Mouse (Mus musculus) brain, embryonic 18.5 days (tissue): ENCODE measurements around the gene Actr1a.
A peak's percentile ranks its signal among the peaks of the same experiment; 100 is the strongest.

ENCODE experiments used
- DNase-seq: peaks from one replicate; pipeline ENCODE4 v3.0.0-alpha.2; 2012; ENCODE audit warnings: low read depth, low spot score

The Actr1a gene

GRCm38 (mm10) chr19:46395109-46396009 lies at the start of gene Actr1a:
Actr1a (minus strand) TSS chr19:46395748.
- peak; percentile 98 for DNase-seq

DNA sequence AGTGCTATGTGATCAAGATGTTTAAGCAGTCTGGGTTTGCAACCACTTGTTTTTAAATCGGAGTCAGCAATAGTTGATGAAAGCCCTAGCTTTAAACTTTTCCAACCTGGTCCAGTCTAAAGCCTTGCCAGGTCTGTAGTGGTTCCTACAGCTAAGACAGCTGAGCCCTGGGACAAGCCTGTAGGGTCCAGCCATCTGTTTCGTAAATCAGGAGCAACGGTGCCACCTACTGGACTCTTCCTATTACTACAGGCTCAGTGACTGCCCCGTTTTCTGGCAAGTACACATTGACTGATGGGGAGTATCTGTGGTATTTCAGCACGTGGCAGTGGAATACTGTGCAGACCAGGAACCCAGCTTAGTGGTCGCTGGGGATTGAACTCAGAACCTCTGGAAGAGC lies 48.7 kb upstream of the Actr1a start:
- no peak for DNase-seq

DNA sequence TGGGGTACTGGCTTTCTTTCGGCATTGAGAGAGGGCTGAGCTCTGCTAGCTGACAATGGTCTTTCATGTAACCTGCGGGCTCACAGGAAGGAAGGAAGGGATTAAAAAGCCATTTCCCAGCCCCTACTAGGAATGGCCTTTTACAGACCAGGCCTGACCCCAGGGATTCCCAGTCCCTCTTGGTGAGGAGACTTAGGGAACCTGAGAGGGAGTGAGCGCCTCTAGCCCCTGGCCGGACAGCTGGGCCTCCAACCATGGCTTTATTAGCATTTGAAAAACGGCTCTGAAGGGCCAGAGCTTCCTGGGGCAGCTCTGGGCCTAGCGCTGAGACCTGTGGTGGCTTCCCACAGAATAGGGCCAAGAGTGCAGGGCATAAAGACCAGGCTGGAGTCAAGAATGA lies 48.0 kb upstream of the Actr1a start:
- DNase-seq, result no peak

DNA sequence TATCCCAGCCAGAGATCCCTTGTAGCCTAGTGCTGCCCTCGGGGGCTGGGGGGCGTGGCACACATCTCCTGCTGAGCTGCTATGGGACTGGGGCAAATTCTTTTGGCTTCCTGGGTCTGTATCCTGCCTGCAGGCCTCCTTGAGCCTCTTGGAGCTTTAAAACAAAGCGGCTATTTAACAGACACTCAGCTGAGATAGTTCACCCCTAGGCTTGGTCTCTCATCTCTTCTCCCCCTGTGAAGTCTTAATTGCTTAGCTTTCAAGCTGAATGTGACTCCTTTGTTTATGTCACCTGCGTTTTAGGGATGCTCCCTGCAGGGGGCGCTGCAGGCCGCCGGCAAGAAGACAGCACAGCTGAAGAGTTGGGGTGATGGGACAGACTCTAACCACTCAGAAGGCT lies 39.9 kb upstream of the Actr1a start:
- no peak for DNase-seq

DNA sequence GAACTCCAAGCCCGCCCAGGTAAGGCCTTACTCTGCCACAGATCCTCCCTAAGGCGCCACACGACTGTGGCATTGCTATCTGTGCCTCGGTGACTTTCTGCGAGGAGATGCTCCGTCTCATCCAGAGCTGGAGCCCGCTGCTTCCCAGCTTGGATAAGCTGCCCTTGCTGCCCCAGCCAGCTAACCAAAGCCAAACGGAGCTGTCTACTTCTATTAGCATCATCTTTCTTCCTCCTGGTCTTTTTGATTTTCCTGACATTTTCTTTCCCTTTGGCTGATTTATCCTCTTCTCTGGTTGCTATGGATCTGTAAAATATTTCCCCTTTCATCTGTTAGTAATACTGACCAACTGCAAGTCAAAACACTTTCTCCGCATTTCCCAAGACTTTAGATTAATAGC lies 39.0 kb upstream of the Actr1a start:
- no peak for DNase-seq

GRCm38 (mm10) chr19:46434148-46434547 lies 38.6 kb upstream of the Actr1a start:
- no peak for DNase-seq

- no peak for DNase-seq
Observed at GRCm38 (mm10) chr19:46433712-46434111, 38.2 kb upstream of the Actr1a start.

- DNase-seq, result no peak
Observed at GRCm38 (mm10) chr19:46429250-46429649, 33.7 kb upstream of the Actr1a start.

DNA sequence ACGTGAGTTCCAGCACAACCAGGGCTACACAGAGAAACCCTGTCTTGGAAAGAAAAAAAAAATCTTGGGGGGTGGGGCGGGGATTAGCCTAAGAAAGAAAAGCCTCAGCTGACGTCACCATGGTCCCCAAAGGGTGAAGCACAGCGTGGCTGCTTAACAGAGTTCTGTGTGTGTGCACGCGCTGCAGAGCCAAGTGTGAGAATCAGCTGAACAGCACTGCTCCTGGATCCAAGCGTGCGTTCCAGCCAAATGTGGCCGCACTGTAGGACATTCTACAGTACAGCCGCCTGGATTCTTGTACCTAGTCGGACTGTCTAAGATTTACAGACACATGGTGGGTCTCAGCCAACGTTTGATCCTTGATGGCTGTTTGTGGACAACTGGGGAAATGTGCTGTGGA lies 30.9 kb upstream of the Actr1a start:
- no peak for DNase-seq

DNA sequence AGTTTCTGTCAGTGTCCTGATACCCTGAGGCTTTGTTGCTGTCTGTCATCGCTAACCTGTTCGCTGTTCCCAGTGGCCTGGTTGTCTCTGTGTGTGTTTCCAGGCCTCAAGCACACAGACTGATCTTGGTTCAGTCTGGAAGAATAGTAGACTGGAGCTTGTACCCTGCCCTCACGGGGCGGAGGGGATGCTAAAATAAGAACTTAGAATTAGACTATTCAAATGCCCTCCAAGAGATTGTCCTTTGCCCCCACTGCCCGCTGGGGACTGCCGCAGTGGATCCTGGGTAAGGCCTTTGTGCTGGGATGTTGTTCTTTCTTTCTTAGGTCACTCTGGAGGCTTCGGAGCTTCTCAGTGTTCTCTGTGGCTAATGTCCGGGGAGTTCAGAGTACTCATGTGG lies 29.7 kb upstream of the Actr1a start:
- no peak for DNase-seq

- no peak for DNase-seq
Observed at GRCm38 (mm10) chr19:46422384-46423338, 27.1 kb upstream of the Actr1a start.

DNA sequence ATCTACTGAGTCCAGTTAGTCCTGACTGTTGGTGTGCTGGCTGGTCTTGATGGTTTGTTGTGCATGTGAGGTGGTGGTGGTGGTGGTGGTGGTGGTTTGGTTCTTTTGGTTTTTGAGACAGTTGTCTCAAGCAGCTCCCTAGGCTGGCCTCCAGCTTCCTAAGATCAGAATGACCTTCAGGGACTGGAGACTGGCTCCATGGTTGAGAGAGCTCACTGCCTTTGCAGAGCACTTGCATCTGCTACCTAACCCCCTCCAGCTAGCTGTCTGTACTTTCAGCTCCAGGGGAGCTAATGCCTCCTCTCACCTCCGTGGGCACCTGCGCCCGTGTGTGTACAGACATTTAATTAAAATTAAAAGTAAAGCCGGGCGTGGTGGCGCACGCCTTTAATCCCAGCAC lies 24.9 kb upstream of the Actr1a start:
- DNase-seq, result no peak

- no peak for DNase-seq
Observed at GRCm38 (mm10) chr19:46418051-46418450, 22.5 kb upstream of the Actr1a start.

- no peak for DNase-seq
Observed at GRCm38 (mm10) chr19:46416276-46416675, 20.7 kb upstream of the Actr1a start.

- DNase-seq, result no peak
Observed at GRCm38 (mm10) chr19:46414486-46414885, 18.9 kb upstream of the Actr1a start.

DNA sequence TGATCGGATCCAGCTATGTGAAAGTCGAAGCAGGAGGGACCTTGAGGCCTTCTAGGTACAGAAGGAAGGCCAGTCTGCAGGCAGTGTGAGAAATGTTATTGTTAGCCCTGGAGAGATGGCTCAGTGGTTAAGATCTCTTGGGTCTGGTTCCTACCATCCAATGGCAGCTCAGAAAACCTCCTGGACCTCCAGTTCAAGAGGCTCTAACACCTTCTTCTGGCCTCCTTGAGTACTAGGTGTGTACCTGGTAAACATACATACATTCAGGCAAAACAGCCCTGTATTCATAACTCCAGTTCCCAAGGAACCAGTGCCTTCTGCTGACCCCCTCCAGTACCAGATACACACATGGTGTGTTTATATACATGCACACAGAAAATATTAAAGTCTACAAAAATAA lies 18.4 kb upstream of the Actr1a start:
- no peak for DNase-seq

- DNase-seq, result no peak
Observed at GRCm38 (mm10) chr19:46412056-46412805, 16.7 kb upstream of the Actr1a start.

- DNase-seq, result no peak
Observed at GRCm38 (mm10) chr19:46409506-46409905, 14.0 kb upstream of the Actr1a start.

DNA sequence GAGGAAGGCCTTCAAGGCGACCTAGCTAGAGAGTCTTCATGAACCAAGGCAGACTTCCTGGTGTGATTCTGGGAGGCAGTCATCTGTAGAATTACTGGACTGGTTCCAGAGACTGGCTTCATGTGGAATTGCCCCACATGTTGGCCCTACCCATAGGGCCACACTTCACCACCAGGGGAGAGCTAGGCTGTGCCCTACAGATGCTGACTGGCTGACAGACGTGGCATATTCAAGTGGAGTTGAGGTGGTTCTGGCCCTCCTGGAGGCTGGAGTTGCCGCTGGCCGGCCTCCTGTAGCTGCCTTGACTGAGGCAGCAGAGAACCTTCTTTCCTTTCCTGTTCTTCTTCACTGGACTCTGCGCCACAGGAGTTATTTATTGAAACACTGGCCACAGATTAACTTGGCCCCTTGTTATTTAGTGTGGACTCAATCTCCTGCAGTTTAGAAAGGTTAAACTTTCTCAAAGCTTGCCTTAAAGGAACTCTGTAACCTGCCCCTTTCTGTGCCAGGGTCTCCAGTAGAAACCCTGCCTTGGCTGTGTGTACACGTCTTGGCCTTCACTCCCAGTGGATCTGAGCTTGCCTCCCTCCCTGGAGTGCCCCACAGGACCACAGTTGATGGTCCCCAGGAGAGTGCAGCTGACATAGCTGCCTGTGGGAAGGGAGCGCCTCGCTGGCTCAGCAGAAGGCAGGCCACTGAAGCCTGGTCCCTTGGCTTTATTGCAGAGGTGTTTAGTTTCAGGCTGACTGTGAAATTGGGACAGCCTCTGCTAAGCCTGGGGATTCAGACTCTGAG lies 11.2 kb upstream of the Actr1a start:
- no peak for DNase-seq

GRCm38 (mm10) chr19:46404030-46404429 lies 8.5 kb upstream of the Actr1a start:
- no peak for DNase-seq

DNA sequence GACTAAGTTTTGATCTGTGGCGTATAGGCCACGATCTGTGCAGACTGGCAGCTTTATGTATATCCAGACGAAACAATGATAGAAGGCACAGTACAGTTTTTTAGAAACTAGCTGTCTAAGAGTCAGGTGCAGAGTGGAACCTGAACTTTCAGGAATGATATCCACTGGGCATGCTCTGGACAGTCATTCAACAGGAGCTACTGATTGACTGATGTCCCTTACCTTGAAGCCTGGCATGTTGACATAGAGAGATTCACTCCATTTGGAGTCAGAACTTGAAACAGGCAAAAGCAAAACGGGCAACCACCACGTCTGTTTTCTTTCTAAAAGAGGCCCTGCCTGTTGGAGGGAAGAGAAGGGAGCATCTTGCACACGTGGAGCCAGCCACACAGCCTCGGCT lies 5.0 kb upstream of the Actr1a start:
- DNase-seq, result no peak
